Mouse (Mus musculus) erythroid progenitor cell, adult 5-6 weeks (primary cell): ENCODE results near the gene Minar1. TPM values are rescaled to one million over a fixed set of nuclear protein-coding genes. Genes with fewer than 3 reads are reported as not detected.

Source experiments
- ATAC-seq: replicated peaks from 2 replicates; pipeline ENCODE4 v1.8.0; 2016; ENCODE audit warnings: moderate number of reproducible peaks, mild to moderate bottlenecking, moderate TSS enrichment, inconsistent platforms; ENCODE audit not compliant: poor library complexity, low FRiP score, severe bottlenecking
- total RNA-seq, 2 experiments: library from RNA; stranded (forward) in 1 of 2; stranded (reverse) in 1 of 2; fragments of 150-400 nt in 1 of 2; fragments of 186-747, 209-891 nt in 1 of 2; gene quantifications; 2 replicates each; pipeline versions ENCODE4 v1.2.3 to v1.2.4; 2015 to 2017; ENCODE audit warnings: low replicate concordance in 2 of 2

The Minar1 gene
- not detected in 2 replicates for total RNA-seq (2015; ENCODE audit: low replicate concordance)
- not detected in 2 replicates for total RNA-seq (2017; ENCODE audit: low replicate concordance)

GRCm38 (mm10) chr9:89623006-89623760 is at the start of gene Minar1:
TSS of gene Minar1 (minus strand) at chr9:89623125.
- no peak for ATAC-seq

DNA sequence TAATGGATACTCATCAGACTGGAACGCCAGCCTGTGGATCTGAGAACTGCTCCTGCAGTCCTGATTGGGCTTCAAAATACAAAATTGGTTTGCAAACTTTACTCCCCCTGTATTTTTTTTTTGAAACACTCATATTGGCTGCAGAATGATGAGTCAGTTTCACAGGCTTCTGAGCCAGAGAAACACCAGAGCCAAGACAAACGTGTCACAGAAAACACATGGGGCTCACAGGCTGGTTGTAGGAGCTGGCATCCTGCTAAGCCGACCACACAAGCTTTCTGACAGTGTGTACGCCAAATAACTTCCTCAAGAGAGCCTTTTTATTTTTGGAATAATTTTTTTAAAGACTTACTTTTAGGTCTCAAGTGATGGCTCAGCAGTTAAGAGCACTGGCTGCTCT is 47.0 kb upstream of the Minar1 start:
- ATAC-seq = no peak

GRCm38 (mm10) chr9:89667306-89667942 is 44.5 kb upstream of the Minar1 start:
- ATAC-seq = no peak

DNA sequence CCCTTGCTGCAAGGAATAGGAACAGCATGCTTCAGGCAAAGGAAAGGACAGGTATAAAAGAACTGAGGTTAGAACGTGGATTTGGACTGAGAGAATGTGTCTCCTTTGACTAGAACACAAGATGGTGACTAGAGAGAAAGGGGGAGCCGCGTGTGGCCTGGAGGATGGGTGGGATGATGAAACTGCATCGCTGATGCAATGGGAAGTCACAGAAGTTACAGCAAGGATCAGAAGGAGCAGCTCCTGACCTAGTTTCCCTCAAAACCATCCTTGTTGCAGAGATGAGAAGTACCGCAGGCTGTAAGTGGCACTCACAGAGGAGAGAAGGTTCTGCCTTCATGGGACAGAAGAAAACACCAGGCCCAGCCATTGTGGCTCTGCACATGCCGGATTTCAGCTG is 28.0 kb upstream of the Minar1 start:
- ATAC-seq = no peak

GRCm38 (mm10) chr9:89637453-89637852 is 14.5 kb upstream of the Minar1 start:
- ATAC-seq = no peak

DNA sequence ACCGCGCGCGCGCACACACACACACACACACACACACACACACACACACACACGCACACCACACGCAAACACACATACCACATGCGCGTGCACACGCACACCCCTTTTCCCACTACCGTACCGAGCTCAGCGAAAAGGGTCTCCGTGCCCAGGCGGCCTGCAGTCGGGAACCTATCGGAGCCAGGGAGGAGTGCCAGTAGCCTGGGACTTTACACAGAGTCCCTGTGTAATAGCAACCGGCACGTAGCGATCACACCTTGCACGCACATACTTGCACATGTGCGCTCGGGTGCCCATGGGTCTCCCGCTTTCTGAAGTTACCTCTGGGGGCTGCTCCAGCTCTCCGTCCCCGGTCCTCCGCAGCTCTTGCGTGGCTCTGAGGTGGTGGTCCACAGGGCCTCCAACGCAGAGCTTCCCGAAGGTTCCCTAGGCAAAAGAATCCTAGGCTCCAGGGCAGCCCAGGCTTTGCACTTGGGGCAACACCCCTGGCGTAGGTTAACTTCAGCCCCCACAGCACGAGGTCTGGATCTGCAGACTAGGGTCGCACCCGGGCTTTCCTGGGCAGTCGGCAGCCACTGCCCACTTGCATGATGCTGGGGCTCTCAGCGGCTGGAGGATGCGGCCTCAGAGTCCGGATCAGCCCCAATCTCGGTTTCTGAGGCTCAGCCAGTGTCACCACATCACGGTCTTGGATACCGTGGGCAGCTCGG is 474 bp downstream of the Minar1 start:
- no peak for ATAC-seq

GRCm38 (mm10) chr9:89621750-89622149 is 1.2 kb downstream of the Minar1 start:
- ATAC-seq = no peak

DNA sequence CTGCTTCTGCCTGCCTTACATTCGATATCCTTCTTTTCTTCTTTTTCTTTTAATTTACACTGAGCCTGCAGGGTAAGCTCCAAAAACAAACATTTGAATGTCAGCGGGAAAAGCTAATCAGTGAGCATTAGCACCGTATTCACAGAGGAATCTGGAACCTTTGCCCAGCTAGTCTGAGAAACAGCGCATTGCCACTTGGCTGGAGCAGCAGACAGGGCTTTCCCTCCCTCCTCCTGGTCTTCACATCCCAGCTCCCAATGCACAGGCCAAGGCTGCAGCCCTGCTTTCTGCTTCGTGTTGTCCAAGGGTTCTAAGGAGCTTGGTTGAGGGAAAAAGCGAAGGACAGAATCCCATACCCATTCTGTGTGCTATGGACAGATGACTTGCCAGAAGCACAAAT is 2.6 kb downstream of the Minar1 start:
- no peak for ATAC-seq

GRCm38 (mm10) chr9:89616946-89617345 is 6.0 kb downstream of the Minar1 start:
- no peak for ATAC-seq

GRCm38 (mm10) chr9:89610592-89610991 is 12.3 kb downstream of the Minar1 start:
- ATAC-seq = no peak

DNA sequence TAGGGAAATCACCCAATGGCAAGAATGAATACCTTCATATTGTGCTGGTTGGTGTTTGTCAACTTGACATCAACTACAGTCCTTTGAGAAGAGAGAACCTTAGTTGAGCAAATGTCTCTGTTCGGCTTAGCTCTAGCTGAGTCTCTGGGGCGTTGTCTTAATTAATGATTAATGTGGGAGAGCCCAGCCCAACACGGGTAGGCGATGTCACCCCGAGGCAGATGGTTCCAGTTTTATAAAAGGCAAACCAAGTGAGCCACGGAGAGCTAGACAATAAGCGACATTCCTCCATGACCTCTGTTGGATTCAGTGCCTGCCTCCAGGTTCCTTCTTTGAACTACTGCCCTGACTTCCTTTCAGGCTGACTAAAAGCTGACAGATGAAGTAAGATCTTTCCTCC is 15.6 kb downstream of the Minar1 start:
- no peak for ATAC-seq

DNA sequence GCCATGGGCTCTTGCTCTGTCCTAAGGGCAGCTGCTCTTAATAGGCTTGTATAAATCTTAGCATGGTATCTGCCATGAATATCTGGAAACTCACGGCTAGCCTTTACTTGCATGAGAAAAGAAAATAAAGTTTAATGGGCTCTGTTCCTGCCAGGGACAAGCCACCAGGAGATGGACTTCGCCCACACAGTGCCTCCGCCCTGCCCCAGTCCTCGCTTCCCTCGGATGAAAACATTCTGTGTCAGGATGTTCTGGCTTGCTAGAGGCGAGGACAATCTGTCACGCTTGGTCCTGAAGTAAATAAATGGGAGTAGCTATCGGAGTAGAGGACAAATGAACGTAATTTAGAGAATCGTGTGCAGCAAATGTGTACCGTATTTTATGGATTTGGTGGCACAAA is 16.7 kb downstream of the Minar1 start:
- no peak for ATAC-seq

GRCm38 (mm10) chr9:89601891-89602290 is 21.0 kb downstream of the Minar1 start:
- ATAC-seq = no peak

DNA sequence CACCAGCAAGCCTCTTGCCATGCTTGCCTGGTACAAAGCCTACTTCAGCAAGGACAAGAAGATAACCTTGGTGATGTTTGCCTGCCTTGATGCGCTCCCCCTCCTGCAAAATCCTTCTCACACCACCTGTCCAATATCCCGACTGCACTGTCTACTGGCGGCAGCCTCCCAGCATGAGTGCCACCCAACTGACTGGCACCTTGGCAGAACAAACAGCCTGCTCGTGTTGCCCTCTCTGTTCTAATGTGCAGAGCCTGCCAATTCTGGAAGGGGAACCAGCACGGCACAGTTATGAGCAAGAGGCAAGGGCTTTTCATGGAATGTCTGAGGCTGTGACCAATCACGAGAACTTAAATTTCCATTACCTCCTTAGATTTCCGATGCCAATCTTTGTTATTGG is 22.2 kb downstream of the Minar1 start:
- no peak for ATAC-seq

DNA sequence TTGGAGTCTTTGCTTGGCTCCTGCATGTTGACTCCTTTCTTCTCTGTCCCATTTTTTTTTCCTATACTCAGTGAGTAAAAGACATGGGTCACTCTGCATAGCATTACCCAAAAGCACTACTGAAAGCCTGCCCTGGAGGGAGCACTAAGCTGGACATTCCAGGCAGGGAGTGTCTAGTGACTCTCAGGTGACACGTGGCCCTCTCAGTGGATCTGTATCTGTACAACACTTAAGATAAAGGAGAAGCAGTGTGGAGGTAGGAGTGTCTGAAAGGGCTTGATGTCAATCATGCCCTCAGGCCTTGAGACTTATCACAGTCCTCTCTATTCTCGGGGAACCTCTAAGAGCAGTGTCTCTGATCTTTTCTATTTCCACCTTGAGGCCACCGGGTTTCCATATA is 25.9 kb downstream of the Minar1 start:
- ATAC-seq = no peak

DNA sequence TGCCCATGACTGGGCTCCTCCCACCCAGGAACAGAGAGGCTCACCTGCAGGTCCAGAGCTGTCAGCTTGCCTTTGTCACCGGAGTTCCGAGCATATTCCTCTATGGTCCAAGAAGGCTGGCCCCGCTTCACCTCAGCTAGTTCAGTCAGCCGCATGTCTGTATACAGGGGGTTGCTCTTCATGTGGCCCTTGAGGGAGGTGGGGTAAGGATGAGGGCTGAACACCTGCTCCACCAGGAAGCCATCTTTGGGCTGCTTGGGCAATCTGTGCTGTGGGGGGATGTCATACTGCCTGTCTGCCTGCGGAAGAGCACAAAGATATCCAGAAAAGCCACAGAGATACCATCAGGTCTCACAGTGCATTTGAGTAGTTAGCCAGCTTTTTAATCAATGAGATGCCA is 26.5 kb downstream of the Minar1 start:
- ATAC-seq = no peak

GRCm38 (mm10) chr9:89592391-89592790 is 30.5 kb downstream of the Minar1 start:
- ATAC-seq = no peak

- no peak for ATAC-seq
Measured at GRCm38 (mm10) chr9:89578422-89578821, 44.5 kb downstream of the Minar1 start.

GRCm38 (mm10) chr9:89552663-89553062 is 70.3 kb downstream of the Minar1 start:
- ATAC-seq = no peak
